Mouse (Mus musculus) adrenal gland, adult 8-10 months (tissue): ENCODE measurements at regions not wholly inside any gene's neighbourhood (a gene's known extent, or its start where the extent isn't known, plus 50 kb on each side); places are given as distances from the start of the nearest gene placed in this dataset.

Experiments used
- DNase-seq: peaks from one replicate; pipeline ENCODE4 v3.0.0; 2022

- no peak for DNase-seq
Observed at GRCm38 (mm10) chr7:71409903-71410302, 58.6 kb upstream of the Gm10295 start.

DNA sequence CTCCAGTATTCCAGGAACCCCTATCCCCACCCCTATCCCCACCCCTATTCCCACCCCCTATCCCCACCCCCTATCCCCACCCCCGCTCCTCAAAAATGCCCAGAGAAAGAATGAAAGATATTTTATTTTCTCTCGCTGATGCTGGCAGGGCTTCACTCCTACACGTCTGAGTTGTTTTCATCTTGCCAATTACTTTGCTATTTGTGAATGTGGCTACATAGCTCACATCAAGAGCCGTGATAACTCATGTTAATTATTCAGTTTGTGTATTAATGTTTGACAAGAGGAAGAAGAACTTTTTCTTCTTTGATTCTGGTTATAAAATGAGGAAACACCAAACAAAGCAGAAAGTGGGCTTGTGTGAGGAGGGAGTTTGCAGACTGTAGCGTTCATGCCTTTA, 57.8 kb upstream of the Gm10295 start:
- no peak for DNase-seq

DNA sequence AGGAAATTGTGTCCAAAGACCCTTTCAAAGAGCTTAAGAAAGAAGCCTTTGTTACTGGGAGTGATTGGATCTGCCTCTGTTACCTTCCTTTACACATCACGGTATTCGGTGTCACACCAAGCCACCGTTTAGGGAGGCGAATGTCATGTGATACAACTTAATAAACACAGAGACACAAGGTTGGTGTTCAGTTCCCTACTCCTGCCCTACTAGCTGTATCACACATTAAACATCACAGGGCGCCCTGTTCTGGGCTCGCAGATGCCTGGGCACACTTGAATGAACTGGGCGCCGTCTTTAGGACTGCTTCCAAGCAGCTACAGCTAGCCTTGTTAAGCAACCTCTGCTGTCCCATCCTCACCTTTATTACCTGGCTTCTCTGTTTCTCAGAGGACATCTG, 55.0 kb upstream of the Gm10295 start:
- DNase-seq: no peak
